Mouse (Mus musculus): Measurements from ENCODE around the gene Rai14. TPM values are rescaled to one million over a fixed set of nuclear protein-coding genes. Genes with fewer than 3 reads are reported as not detected.

Gene Rai14
- polyA plus RNA-seq, 1 experiment: 2.7 TPM

DNA sequence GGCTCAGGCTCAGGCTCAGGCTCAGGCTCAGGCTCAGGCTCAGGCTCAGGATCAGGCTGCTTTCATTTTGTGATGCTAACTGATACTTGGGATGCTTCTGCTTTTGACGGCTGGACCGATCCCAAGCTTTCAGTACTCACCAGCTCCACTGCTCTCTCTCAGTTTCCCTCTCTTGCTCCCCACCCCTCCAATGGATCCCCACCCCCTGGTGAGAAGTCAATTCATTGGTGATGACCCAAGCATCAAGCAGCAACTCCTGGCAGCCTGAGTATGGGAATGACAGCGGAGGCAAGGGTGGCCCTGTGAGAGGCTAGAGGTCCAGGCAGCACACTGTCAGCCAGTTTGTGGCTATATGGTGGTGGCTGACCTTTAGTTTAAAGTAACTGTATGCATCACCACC, 94.7 kb downstream of the Rai14 start:
- Histone ChIP-seq H3K4me1 (ENCODE audit: control insufficient read depth, insufficient read depth, low read length) (peaks cover 2% of the 10 kb centered on the region; the same call in 1 of the 2 replicates), H3K27ac (ENCODE audit: insufficient read depth, low read length) (no peak overlapping the region), H3K27me3 (ENCODE audit: control insufficient read depth, insufficient read depth, low read length) (no peaks in the 10 kb centered on the region), H3K4me3 (replicated peaks; ENCODE audit: insufficient read depth, low read depth, low read length) (no peak overlapping the region)
- 95% methylated on average over 3 of the region's 3 CpGs for WGBS
- DNase-seq: no peak
- TF ChIP-seq POLR2A (IDR thresholded peaks at IDR 0.05; ENCODE audit: borderline replicate concordance, insufficient read depth, low read length) (no peak), CTCF (IDR thresholded peaks at IDR 0.05; ENCODE audit: borderline replicate concordance, insufficient read depth, low read depth, low read length) (no peak)

- peaks cover 2% of the 10 kb centered on the region; the same call in 1 of the 2 replicates for H3K4me1 ChIP-seq (ENCODE audit: control insufficient read depth, insufficient read depth, low read length)
- 99% methylated on average over 2 of the region's 2 CpGs for WGBS
- TF ChIP-seq CTCF (IDR thresholded peaks at IDR 0.05; ENCODE audit: borderline replicate concordance, insufficient read depth, low read depth, low read length): no peak
- no peak for TF ChIP-seq POLR2A (IDR thresholded peaks at IDR 0.05; ENCODE audit: borderline replicate concordance, insufficient read depth, low read length)
- H3K27ac ChIP-seq (ENCODE audit: insufficient read depth, low read length): no peak overlapping the region
- no peak overlapping the region for H3K4me3 ChIP-seq (replicated peaks; ENCODE audit: insufficient read depth, low read depth, low read length)
- no peak for DNase-seq
- H3K27me3 ChIP-seq (ENCODE audit: control insufficient read depth, insufficient read depth, low read length): no peaks in the 10 kb centered on the region
Measured at GRCm38 (mm10) chr15:10618276-10618675, 96.1 kb downstream of the Rai14 start.

DNA sequence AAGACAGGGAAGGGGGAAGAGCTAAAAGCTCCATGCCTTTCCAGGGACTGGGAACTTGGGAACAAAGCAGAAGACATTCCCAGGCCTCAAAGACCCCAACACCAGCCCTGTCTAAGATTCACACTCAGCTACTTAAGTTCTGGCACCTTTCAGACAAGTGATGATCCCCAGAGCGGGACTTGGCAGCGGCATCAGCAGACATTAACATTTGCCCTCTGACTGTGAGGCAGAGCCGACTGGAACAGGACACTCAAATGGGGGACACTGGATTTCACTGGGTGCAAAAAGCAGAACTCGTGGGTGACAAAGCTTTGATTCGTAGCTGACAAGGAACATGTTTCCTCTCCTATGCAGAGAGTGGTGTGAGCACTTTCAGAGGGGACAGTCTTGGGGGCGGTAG, 98.4 kb downstream of the Rai14 start:
- TF ChIP-seq POLR2A (IDR thresholded peaks at IDR 0.05; ENCODE audit: borderline replicate concordance, insufficient read depth, low read length) (no peak), CTCF (IDR thresholded peaks at IDR 0.05; ENCODE audit: borderline replicate concordance, insufficient read depth, low read depth, low read length) (no peak)
- WGBS: 61% methylated on average over 6 of the region's 6 CpGs
- Histone ChIP-seq H3K4me1 (ENCODE audit: control insufficient read depth, insufficient read depth, low read length) (no peaks in the 10 kb centered on the region), H3K27me3 (ENCODE audit: control insufficient read depth, insufficient read depth, low read length) (no peaks in the 10 kb centered on the region), H3K27ac (ENCODE audit: insufficient read depth, low read length) (no peak overlapping the region), H3K4me3 (replicated peaks; ENCODE audit: insufficient read depth, low read depth, low read length) (no peak overlapping the region)
- no peak for DNase-seq

DNA sequence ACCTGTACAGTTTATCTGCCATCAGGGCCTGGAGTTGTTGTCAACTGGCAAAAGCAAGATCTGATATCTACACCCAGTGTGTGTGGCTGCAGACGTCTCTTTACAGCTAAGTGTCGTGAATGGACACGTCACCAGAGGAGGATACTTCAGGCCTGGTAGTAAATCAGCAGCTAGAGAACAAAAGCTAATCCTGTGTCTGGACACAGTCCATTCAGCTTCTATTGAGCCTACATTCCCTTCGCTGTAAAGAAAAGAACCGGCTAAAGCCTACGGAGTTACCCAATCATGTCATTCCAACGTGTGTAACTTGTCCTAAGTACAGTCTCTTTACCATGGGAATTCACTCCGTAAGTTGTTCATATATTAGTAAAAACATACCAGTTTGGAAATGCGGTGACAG, 103.4 kb downstream of the Rai14 start:
- whole genome bisulfite sequencing: 81% methylated on average over 9 of the region's 9 CpGs
- no peak overlapping the region for H3K4me3 ChIP-seq (replicated peaks; ENCODE audit: insufficient read depth, low read depth, low read length)
- no peak overlapping the region for H3K27ac ChIP-seq (ENCODE audit: insufficient read depth, low read length)
- TF ChIP-seq POLR2A (IDR thresholded peaks at IDR 0.05; ENCODE audit: borderline replicate concordance, insufficient read depth, low read length): no peak
- TF ChIP-seq CTCF (IDR thresholded peaks at IDR 0.05; ENCODE audit: borderline replicate concordance, insufficient read depth, low read depth, low read length): no peak
- no peak for DNase-seq
- no peaks in the 10 kb centered on the region for H3K27me3 ChIP-seq (ENCODE audit: control insufficient read depth, insufficient read depth, low read length)
- H3K4me1 ChIP-seq (ENCODE audit: control insufficient read depth, insufficient read depth, low read length): no peaks in the 10 kb centered on the region

DNA sequence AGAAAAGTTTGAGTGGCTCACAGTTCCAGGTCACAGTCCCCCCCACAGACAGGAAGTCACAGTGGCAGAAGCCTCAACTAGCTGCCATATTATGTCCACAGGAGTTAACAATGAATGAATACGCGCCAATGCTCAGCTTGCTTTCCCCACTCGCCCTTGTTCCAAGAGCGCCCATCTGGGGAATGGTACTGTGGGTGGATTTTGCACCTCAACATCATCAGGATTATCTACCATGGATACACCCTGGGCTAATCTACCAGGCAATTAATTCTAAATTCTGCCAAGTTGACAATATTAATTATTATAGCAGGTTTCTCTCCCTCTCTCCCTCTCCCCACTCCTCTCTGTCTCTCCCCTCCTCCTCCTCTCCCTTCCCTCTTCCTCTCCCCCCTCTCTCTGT, 105.3 kb downstream of the Rai14 start:
- Histone ChIP-seq H3K27ac (ENCODE audit: insufficient read depth, low read length) (no peak overlapping the region), H3K4me3 (replicated peaks; ENCODE audit: insufficient read depth, low read depth, low read length) (no peak overlapping the region), H3K27me3 (ENCODE audit: control insufficient read depth, insufficient read depth, low read length) (no peaks in the 10 kb centered on the region), H3K4me1 (ENCODE audit: control insufficient read depth, insufficient read depth, low read length) (no peaks in the 10 kb centered on the region)
- no peak for DNase-seq
- TF ChIP-seq POLR2A (IDR thresholded peaks at IDR 0.05; ENCODE audit: borderline replicate concordance, insufficient read depth, low read length) (no peak), CTCF (IDR thresholded peaks at IDR 0.05; ENCODE audit: borderline replicate concordance, insufficient read depth, low read depth, low read length) (no peak)
- 52% methylated on average over 4 of the region's 4 CpGs for WGBS

DNA sequence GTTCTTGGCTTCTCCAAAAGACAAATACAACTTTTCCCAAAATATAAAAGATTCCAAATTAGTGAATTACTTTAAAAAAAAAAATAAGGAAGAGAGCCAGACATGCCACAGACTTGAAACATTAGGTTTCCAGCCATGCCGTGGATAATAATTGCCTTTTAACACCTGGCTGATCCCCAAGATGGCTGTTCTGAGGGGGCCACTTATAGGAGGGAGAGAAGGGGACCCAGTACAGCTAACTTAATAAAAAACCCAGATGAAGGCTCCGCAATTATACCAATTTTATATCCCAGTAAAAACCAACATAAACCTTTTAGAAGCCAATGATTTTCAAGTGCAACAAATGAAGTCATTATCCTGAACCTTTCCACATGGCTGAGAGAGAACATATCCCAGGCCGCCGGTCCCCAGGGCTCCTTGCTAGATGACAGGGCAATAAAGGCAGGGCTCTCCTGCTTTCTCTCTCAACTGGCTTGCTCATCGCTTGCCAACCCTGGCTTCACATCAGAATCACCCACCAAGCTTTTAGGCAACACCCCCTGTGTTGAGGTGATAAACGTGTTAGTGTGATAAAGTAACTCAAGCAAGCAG, 105.8 kb downstream of the Rai14 start:
- Histone ChIP-seq H3K27ac (ENCODE audit: insufficient read depth, low read length) (no peak overlapping the region), H3K4me3 (replicated peaks; ENCODE audit: insufficient read depth, low read depth, low read length) (no peak overlapping the region), H3K27me3 (ENCODE audit: control insufficient read depth, insufficient read depth, low read length) (no peaks in the 10 kb centered on the region), H3K4me1 (ENCODE audit: control insufficient read depth, insufficient read depth, low read length) (no peaks in the 10 kb centered on the region)
- TF ChIP-seq CTCF (IDR thresholded peaks at IDR 0.05; ENCODE audit: borderline replicate concordance, insufficient read depth, low read depth, low read length): no peak
- TF ChIP-seq POLR2A (IDR thresholded peaks at IDR 0.05; ENCODE audit: borderline replicate concordance, insufficient read depth, low read length): no peak
- DNase-seq: no peak
- 45% methylated on average over 6 of the region's 6 CpGs for WGBS

GRCm38 (mm10) chr15:10599413-10599812, 115.0 kb downstream of the Rai14 start:
- Histone ChIP-seq H3K4me3 (replicated peaks; ENCODE audit: insufficient read depth, low read depth, low read length) (no peak overlapping the region), H3K27me3 (ENCODE audit: control insufficient read depth, insufficient read depth, low read length) (no peaks in the 10 kb centered on the region), H3K4me1 (ENCODE audit: control insufficient read depth, insufficient read depth, low read length) (no peaks in the 10 kb centered on the region), H3K27ac (ENCODE audit: insufficient read depth, low read length) (no peak overlapping the region)
- TF ChIP-seq POLR2A (IDR thresholded peaks at IDR 0.05; ENCODE audit: borderline replicate concordance, insufficient read depth, low read length) (no peak), CTCF (IDR thresholded peaks at IDR 0.05; ENCODE audit: borderline replicate concordance, insufficient read depth, low read depth, low read length) (no peak)
- DNase-seq: no peak
- WGBS: 78% methylated on average over 7 of the region's 7 CpGs

Data from cerebellum, adult 2 months (tissue).